Mouse (Mus musculus): Measurements from ENCODE around the gene Rcsd1. TPM values are rescaled to one million over a fixed set of nuclear protein-coding genes. Genes with fewer than 3 reads are reported as not detected.

The Rcsd1 gene
- polyA plus RNA-seq, 1 experiment from 2014 or later: 13.9 TPM

Small RNAs within 50 kb of the gene (microRNA-seq; reads per million reads assigned to microRNA genes)
- gene Gm44458: not detected

Other genes starting within 250 kb of the Rcsd1 start
- 13.5 and 13.8 TPM in 2 replicates for gene Dcaf6, start 249.3 kb downstream of the Rcsd1 start, polyA plus RNA-seq (2015; fragmentation: Nextera tagmentation; extraction: Ambion mirVana)
- 139 and 143 TPM in 2 replicates for gene Mpc2, start 249.1 kb downstream of the Rcsd1 start, polyA plus RNA-seq (2015; fragmentation: Nextera tagmentation; extraction: Ambion mirVana)
- gene Adcy10, start 224.6 kb downstream of the Rcsd1 start, polyA plus RNA-seq (2015; fragmentation: Nextera tagmentation; extraction: Ambion mirVana): 0.18 TPM in 1 of 2 replicates, not detected in the other
- gene Mpzl1, start 75.2 kb downstream of the Rcsd1 start, polyA plus RNA-seq (2015; fragmentation: Nextera tagmentation; extraction: Ambion mirVana): 146 and 163 TPM in 2 replicates
- gene Creg1, start 54.0 kb upstream of the Rcsd1 start, polyA plus RNA-seq (2015; fragmentation: Nextera tagmentation; extraction: Ambion mirVana): 43.8 and 60.0 TPM in 2 replicates
- gene Cd247, start 78.9 kb upstream of the Rcsd1 start, polyA plus RNA-seq (2015; fragmentation: Nextera tagmentation; extraction: Ambion mirVana): 0.87 and 1.7 TPM in 2 replicates